Mouse (Mus musculus) MEL (cell line): ENCODE results near the gene Stk4.

Experiments used
- BHLHE40 ChIP-seq: IDR thresholded peaks from 2 replicates; pipeline ENCODE4 v1.6.1; 2012; ENCODE audit warnings: low read depth, mild to moderate bottlenecking, inconsistent platforms, low read length, improper control_type of control experiment, borderline replicate concordance
- CTCF ChIP-seq, 3 experiments: IDR thresholded peaks in 2 of 3; conservative IDR thresholded peaks in 1 of 3; 2 replicates each; pipeline ENCODE4 v1.5.1; 2011 to 2012; ENCODE audit warnings: low read length in 3 of 3, low read depth in 2 of 3, mild to moderate bottlenecking in 2 of 3, improper control_type of control experiment in 1 of 3, inconsistent platforms in 1 of 3, mixed read lengths in 1 of 3, moderate library complexity in 1 of 3; ENCODE audit not compliant: control insufficient read depth in 1 of 3, insufficient read depth in 1 of 3, poor library complexity in 1 of 3, severe bottlenecking in 1 of 3
- EP300 ChIP-seq, 2 experiments: IDR thresholded peaks; 2 replicates each; pipeline ENCODE4 v1.6.1; 2011; ENCODE audit warnings: improper control_type of control experiment in 2 of 2, low read length in 2 of 2, low read depth in 1 of 2, mild to moderate bottlenecking in 1 of 2
- GABPA ChIP-seq: IDR thresholded peaks from 2 replicates; pipeline ENCODE4 v1.6.1; 2012; ENCODE audit warnings: low read depth, mild to moderate bottlenecking, inconsistent platforms, low read length, improper control_type of control experiment, moderate library complexity
- HCFC1 ChIP-seq: IDR thresholded peaks from 2 replicates; pipeline ENCODE4 v1.6.1; 2012; ENCODE audit warnings: low read depth, mild to moderate bottlenecking, inconsistent platforms, low read length, improper control_type of control experiment, moderate library complexity
- MYC ChIP-seq: IDR thresholded peaks from 2 replicates; pipeline ENCODE4 v1.6.1; 2011; ENCODE audit warnings: low read depth, mild to moderate bottlenecking, low read length, improper control_type of control experiment, moderate library complexity
- NELFE ChIP-seq: IDR thresholded peaks from 2 replicates; pipeline ENCODE4 v1.6.1; 2011; ENCODE audit warnings: low read depth, low read length, improper control_type of control experiment
- NRF1 ChIP-seq: IDR thresholded peaks from 2 replicates; pipeline ENCODE4 v1.6.1; 2014; ENCODE audit warnings: low read depth, mild to moderate bottlenecking, inconsistent platforms, low read length, improper control_type of control experiment, moderate library complexity; ENCODE audit not compliant: poor library complexity, insufficient read depth, severe bottlenecking
- POLR2A ChIP-seq, 2 experiments: IDR thresholded peaks; 2 replicates each; pipeline ENCODE4 v1.6.1; 2011 to 2012; ENCODE audit warnings: low read length in 2 of 2, mild to moderate bottlenecking in 2 of 2, control low read depth in 1 of 2, improper control_type of control experiment in 1 of 2, low read depth in 1 of 2, moderate library complexity in 1 of 2; ENCODE audit not compliant: control insufficient read depth in 1 of 2, insufficient read depth in 1 of 2, poor library complexity in 1 of 2
- POLR2AphosphoS2 ChIP-seq: IDR thresholded peaks from 2 replicates; pipeline ENCODE4 v1.6.1; 2011; ENCODE audit warnings: low read length, improper control_type of control experiment
- SMC3 ChIP-seq: IDR thresholded peaks from 2 replicates; pipeline ENCODE4 v1.6.1; 2011; ENCODE audit warnings: low read depth, low read length, improper control_type of control experiment
- USF1 ChIP-seq: IDR thresholded peaks from 2 replicates; pipeline ENCODE4 v1.6.1; 2014; ENCODE audit warnings: low read depth, mild to moderate bottlenecking, inconsistent platforms, low read length, improper control_type of control experiment, moderate library complexity
- USF2 ChIP-seq, 2 experiments: IDR thresholded peaks; 2 replicates each; pipeline ENCODE4 v1.6.1; 2011 to 2012; ENCODE audit warnings: improper control_type of control experiment in 2 of 2, low read length in 2 of 2, borderline replicate concordance in 1 of 2, inconsistent platforms in 1 of 2, low read depth in 1 of 2, mild to moderate bottlenecking in 1 of 2; ENCODE audit not compliant: insufficient read depth in 1 of 2
- ZMIZ1 ChIP-seq: IDR thresholded peaks from 2 replicates; pipeline ENCODE4 v1.6.1; 2012; ENCODE audit warnings: low read depth, mild to moderate bottlenecking, inconsistent platforms, low read length, improper control_type of control experiment, moderate library complexity

- no peak for TF ChIP-seq POLR2A (IDR thresholded peaks at IDR 0.05; ENCODE audit: control insufficient read depth in 1 of 2, insufficient read depth in 1 of 2, low read depth in 1 of 2, low read length in 2 of 2, poor library complexity in 1 of 2)
- TF ChIP-seq USF2 (IDR thresholded peaks at IDR 0.05; ENCODE audit: borderline replicate concordance in 1 of 2, insufficient read depth in 1 of 2, low read depth in 1 of 2, low read length in 2 of 2) = no peak
- no peak for TF ChIP-seq GABPA
- TF ChIP-seq CTCF (IDR thresholded peaks at IDR 0.05 in 2 of 3, conservative IDR thresholded peaks at IDR 0.05 in 1 of 3; ENCODE audit: control insufficient read depth in 1 of 3, insufficient read depth in 1 of 3, low read depth in 2 of 3, low read length in 3 of 3, poor library complexity in 1 of 3, severe bottlenecking in 1 of 3) = no peak
- TF ChIP-seq ZMIZ1 = no peak
- no peak for TF ChIP-seq EP300 (IDR thresholded peaks at IDR 0.05; ENCODE audit: low read depth in 1 of 2, low read length in 2 of 2)
- TF ChIP-seq MYC = no peak
- no peak for TF ChIP-seq HCFC1
- no peak for TF ChIP-seq NELFE
- TF ChIP-seq POLR2AphosphoS2 = no peak
- no peak for TF ChIP-seq NRF1
- TF ChIP-seq BHLHE40 = no peak
- no peak for TF ChIP-seq SMC3
- TF ChIP-seq USF1 = no peak
Measured at GRCm38 (mm10) chr2:164040949-164041348, 29.2 kb upstream of the Stk4 start.
